Mouse (Mus musculus): ENCODE measurements around the gene Fxyd1.
A peak's percentile ranks its signal among the peaks of the same experiment; 100 is the strongest.

The Fxyd1 gene

GRCm38 (mm10) chr7:31057071-31057470 is at the start of gene Fxyd1:
Gene Fxyd1, minus strand, starts transcription at chr7:31057199.
- no peak for DNase-seq (ENCODE audit: low spot score in 2 of 2)

GRCm38 (mm10) chr7:31106166-31106565 is 49.2 kb upstream of the Fxyd1 start:
- no peak for DNase-seq (ENCODE audit: low spot score in 2 of 2)

GRCm38 (mm10) chr7:31105061-31105768 is 48.2 kb upstream of the Fxyd1 start:
- no peak for DNase-seq (ENCODE audit: low spot score in 2 of 2)

GRCm38 (mm10) chr7:31100786-31101185 is 43.8 kb upstream of the Fxyd1 start:
- DNase-seq (ENCODE audit: low spot score in 2 of 2): no peak

DNA sequence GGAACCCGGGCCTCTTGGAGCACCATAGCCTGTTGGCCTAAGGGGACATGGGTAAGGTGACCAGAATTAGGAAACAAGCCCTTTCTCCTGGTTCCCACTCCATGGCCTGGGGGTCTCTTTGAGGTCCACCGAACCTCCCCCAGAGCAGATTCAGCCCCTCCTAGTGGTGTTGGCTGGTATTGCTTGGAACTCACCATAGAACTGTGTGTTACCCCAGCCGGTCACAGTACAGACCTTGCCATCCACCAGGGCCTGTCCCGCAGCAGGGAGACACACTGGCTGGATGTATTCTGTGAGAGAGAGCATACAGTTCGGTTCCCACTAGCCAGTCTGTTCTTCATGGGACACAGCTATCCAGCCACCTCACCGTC is 42.6 kb upstream of the Fxyd1 start:
- DNase-seq (ENCODE audit: low spot score in 2 of 2): no peak

GRCm38 (mm10) chr7:31098697-31099611 is 42.0 kb upstream of the Fxyd1 start:
- peak in 1 of 2 experiments; percentile 35 for DNase-seq (ENCODE audit: low spot score in 2 of 2)

DNA sequence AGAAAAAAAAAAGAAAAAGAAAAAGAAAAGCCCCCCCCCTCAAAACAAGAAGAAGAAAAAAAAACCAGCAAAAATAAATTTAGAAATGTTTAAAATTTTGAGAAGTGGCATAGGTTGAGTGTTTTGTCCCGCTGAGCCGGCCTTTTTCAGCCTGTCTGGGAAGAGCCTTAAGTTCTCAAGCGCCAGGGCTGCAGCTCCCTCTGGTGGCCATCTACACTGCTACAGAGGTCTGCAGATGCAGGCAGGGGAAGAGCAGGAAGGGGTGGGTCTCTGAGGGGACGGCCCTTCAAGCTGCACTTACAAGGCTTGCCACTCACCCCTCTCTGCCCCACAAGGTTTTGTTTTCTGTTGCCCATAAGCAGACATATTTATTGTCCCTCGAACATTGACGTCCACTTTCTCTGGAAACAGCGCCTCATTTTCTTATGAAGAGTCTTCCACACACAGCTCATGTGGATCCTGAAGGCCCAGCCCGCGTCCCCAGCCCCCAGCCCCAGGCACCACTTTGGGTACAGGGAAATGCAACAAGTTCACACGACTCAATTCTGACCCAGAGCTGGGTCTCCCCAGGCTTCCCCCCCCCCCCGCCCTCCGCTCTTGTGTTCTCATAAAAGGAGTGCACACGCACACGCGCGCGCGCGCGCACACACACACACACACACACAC is 40.7 kb upstream of the Fxyd1 start:
- DNase-seq (ENCODE audit: low spot score in 2 of 2): peak; percentile 79 to 89

GRCm38 (mm10) chr7:31096892-31097564 is 40.0 kb upstream of the Fxyd1 start:
- DNase-seq (ENCODE audit: low spot score in 2 of 2): peak in 1 of 2 experiments; percentile 44

DNA sequence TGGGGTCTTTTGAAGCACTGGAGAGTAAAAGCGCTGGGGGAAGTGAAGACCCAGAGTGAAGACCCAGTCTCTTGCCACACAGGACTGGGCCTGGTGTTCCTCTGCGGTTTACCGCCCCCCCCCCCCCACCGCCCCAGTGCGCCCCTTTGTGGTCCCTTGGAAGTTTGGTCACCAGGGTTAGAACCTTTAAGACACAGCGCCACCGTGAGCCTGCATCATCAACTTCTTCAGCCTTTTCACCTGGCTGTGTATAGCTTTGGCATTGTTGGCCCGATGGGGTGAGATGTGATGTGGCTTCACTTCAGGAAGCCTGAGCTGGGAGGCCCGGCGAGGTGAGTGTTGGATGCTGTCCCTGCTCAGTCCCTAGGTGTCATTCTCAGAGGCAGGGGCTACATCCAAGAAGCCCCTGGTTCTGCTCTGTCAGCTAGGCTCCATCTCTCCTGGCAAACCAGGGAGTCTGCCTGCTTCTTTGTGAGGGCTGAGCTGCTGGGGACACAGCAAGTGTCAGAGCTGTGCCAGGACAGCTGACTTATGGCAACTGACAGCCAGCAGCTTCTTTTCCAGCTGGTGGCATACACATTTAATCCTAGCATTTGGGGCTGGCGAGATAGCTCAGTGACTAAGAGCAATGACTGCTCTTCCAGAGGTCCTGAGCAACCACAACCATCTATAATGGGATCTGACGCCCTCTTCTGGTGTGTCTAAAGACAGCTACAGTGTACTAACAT is 37.9 kb upstream of the Fxyd1 start:
- peak in 1 of 2 experiments; percentile 34 for DNase-seq (ENCODE audit: low spot score in 2 of 2)

- DNase-seq (ENCODE audit: low spot score in 2 of 2): peak; percentile 72 to 75
Observed at GRCm38 (mm10) chr7:31089721-31090120, 32.7 kb upstream of the Fxyd1 start.

DNA sequence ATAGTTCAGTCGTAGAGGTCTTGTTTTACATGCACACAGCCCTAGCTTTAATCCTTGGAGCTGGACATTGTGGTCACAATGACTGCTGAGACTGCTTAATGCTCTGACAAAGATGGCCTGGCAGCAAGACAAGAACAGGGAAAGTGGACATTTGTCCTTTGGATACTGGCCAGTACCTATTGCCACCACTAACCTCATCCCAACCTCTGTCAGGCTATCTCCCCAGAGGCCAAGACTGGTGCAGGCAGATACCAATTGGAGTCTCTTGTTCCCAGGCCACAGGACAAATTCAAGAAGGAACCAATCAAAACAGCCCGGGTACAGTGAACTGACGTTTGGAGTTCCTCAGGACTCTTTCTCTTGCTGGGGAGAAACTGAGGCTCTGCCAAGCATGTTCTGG is 31.2 kb upstream of the Fxyd1 start:
- DNase-seq (ENCODE audit: low spot score in 2 of 2): no peak

DNA sequence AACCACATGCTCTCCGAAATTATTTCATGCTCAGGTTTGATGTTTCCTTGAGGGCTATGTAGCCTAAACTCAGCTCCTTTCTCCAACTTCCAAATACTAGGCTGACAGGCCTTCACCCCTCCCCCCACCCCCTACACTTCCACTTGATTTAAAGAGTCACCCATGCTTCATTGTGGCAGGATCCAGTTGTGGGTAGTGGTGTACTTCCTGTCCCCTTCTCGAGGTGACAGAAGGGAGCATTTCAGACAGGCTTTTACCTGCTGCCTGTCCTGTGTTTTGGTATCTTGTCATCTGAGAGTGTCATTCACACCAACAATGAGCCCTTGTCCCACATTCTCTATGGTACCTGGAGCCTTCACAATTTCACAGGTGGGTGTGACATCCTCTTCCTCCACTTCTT is 30.3 kb upstream of the Fxyd1 start:
- DNase-seq (ENCODE audit: low spot score in 2 of 2): peak in 1 of 2 experiments; percentile 44

DNA sequence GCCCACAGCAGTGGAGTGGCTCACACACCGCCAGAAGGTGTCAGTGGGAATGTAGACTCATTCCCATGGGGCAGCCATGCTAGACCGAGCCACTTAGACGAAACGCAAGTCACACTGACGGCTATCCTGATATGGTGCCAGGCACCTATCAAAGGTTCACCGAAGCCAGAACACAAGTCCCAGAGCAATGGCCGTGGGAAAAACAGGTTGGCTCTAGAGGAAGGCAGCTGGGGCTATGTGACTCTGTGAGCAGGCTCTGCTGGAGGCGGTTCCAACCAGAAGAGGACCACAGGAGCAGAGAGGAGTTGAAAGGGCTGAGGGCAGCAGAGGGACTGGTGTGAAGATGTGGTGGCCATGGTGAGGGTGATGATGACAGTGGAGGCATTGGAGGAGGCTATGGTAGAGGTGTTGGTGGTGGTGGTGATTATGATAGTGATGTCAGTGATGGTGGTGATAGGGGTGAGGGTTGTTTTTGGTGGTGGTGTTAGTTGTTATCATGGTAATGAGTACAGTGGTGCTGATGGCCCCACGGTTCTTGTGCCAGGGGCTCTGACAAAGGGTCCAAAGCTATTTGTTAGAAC is 29.3 kb upstream of the Fxyd1 start:
- peak; percentile 67 to 86 for DNase-seq (ENCODE audit: low spot score in 2 of 2)

GRCm38 (mm10) chr7:31085171-31085570 is 28.2 kb upstream of the Fxyd1 start:
- no peak for DNase-seq (ENCODE audit: low spot score in 2 of 2)

- DNase-seq (ENCODE audit: low spot score in 2 of 2): no peak
Observed at GRCm38 (mm10) chr7:31084140-31084539, 27.1 kb upstream of the Fxyd1 start.

- DNase-seq (ENCODE audit: low spot score in 2 of 2): no peak
Observed at GRCm38 (mm10) chr7:31082831-31083588, 26.0 kb upstream of the Fxyd1 start.

DNA sequence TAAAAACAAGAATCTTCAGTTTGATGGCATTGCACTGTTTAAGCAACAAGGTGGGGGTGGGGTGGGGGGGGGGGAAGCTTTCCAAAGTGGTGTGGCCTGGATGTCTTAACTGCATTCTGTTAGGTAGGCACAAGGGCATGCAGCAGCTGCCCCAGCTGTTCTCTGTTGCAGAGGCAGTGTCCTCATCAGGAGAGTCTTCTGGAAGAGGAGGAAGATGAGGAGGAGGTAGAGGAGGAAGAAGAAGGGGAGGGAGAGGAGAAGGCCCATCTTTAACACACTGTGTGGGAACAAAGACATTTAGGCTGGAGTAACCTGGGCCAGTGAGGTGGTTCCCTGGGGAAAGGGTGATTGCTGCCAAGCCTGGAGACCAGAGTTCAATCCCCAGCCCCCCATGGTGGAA is 25.1 kb upstream of the Fxyd1 start:
- DNase-seq (ENCODE audit: low spot score in 2 of 2): no peak

- no peak for DNase-seq (ENCODE audit: low spot score in 2 of 2)
Observed at GRCm38 (mm10) chr7:31081106-31081505, 24.1 kb upstream of the Fxyd1 start.

GRCm38 (mm10) chr7:31080611-31081010 is 23.6 kb upstream of the Fxyd1 start:
- no peak for DNase-seq (ENCODE audit: low spot score in 2 of 2)

DNA sequence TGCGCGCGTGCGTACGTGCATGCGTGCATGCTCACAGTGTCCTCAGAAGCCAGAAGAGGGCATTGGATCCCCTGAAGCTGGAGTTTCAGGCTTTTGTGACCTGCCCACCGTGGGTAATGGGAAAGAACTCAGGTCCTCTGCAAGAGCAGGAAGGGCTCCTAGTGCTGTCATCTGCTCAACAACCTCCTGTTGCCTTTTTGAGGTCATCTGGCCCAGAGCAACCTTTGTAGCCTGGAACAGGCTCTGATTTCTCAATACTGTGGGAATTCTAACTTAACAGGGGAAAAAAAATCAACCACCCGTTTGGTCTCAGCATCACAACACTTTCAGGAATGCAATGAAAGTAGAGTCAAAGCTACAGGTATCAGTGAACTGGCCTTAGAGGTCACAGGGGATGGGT is 22.7 kb upstream of the Fxyd1 start:
- no peak for DNase-seq (ENCODE audit: low spot score in 2 of 2)

Measured in natural killer cell, adult 2 months (primary cell).